Comparison of ENCODE assay signal across 10 mouse cellular contexts in genomic region chr3:144628005-144628914, GRCm38 (mm10). TPM values are rescaled to one million over a fixed set of nuclear protein-coding genes. Genes with fewer than 3 reads are reported as not detected.
DNase-seq lines count a peak whose midpoint lies in the region; ATAC-seq and TF ChIP-seq lines count a peak whose summit lies in the region.
"Had no signal": no experiment of that assay in that cellular context is flagged by ENCODE, and none has a peak within 500 bp of the region (broad histone marks: within the 10 kb centered on the region; RNA-seq: fewer than 3 reads in every experiment).

No protein-coding gene starts in this region.

- no peak overlapping the region for H3K4me2 ChIP-seq in stomach, embryonic 14.5 days (replicated peaks; ENCODE audit: low read depth, low read length)
- no peak overlapping the region for H3K4me2 ChIP-seq in stomach, postnatal 0 days (replicated peaks; ENCODE audit: low read depth)
- peak overlapping the region; percentile 58 for H3K4me2 ChIP-seq in liver, embryonic 13.5 days
- H3K4me2 ChIP-seq: hindbrain, embryonic 15.5 days had no signal

- no peaks in the 10 kb centered on the region for H3K4me1 ChIP-seq in stomach, embryonic 14.5 days (ENCODE audit: control insufficient read depth, insufficient read depth, low read length)
- no peaks in the 10 kb centered on the region for H3K4me1 ChIP-seq in stomach, postnatal 0 days (replicated peaks; ENCODE audit: control insufficient read depth, insufficient read depth)
- peaks cover 39% of the 10 kb centered on the region for H3K4me1 ChIP-seq in liver, embryonic 13.5 days (replicated peaks)
- H3K4me1 ChIP-seq: hindbrain, embryonic 15.5 days had no signal

- H3K4me3 ChIP-seq in stomach, embryonic 14.5 days (ENCODE audit: low read depth, low read length): no peak overlapping the region
- no peak overlapping the region for H3K4me3 ChIP-seq in stomach, postnatal 0 days (ENCODE audit: low read depth, low read length)
- peak overlapping the region; percentile 12 for H3K4me3 ChIP-seq in liver, embryonic 13.5 days (replicated peaks)
- H3K4me3 ChIP-seq: hindbrain, embryonic 15.5 days had no signal

- H3K27me3 ChIP-seq in stomach, embryonic 14.5 days (ENCODE audit: control insufficient read depth, insufficient read depth, low read length): no peaks in the 10 kb centered on the region
- H3K27me3 ChIP-seq in stomach, postnatal 0 days (ENCODE audit: control insufficient read depth, insufficient read depth, low read length): no peaks in the 10 kb centered on the region
- H3K27me3 ChIP-seq in liver, embryonic 13.5 days: no peaks in the 10 kb centered on the region
- H3K27me3 ChIP-seq: hindbrain, embryonic 15.5 days; Patski had no signal

- H3K27ac ChIP-seq in stomach, embryonic 14.5 days (ENCODE audit: low read length): no peak overlapping the region
- H3K27ac ChIP-seq in stomach, postnatal 0 days (replicated peaks): no peak overlapping the region
- peak overlapping the region; percentile 98 for H3K27ac ChIP-seq in liver, embryonic 13.5 days
- H3K27ac ChIP-seq: hindbrain, embryonic 15.5 days had no signal

- TF ChIP-seq CTCF in stomach, postnatal 0 days (IDR thresholded peaks at IDR 0.05; ENCODE audit: low read depth): no peak

- WGBS in stomach, embryonic 14.5 days: 59% methylated on average over 11 of the region's 11 CpGs
- 55% methylated on average over 11 of the region's 11 CpGs for WGBS in stomach, postnatal 0 days
- WGBS in liver, embryonic 13.5 days (ENCODE audit: insufficient replicate concordance): 17% methylated on average over 11 of the region's 11 CpGs

- peak; percentile 69; the same call in 1 of the 2 replicates for ATAC-seq in stomach, embryonic 14.5 days (ENCODE audit: insufficient number of reproducible peaks, insufficient read depth, low FRiP score, low read depth)
- no peak for ATAC-seq in stomach, postnatal 0 days (ENCODE audit: low FRiP score, low TSS enrichment)
- ATAC-seq in liver, embryonic 13.5 days (ENCODE audit: low read depth): peak; percentile 100
- ATAC-seq: Patski had no signal

- intact Hi-C loops in left cerebral cortex, postnatal 36 days (cut with DNase I): no loop called here

- no peak for TF ChIP-seq EP300 in stomach, postnatal 0 days (optimal IDR thresholded peaks at IDR 0.05)

- H3K36me3 ChIP-seq in stomach, embryonic 14.5 days (ENCODE audit: control insufficient read depth, insufficient read depth, low read length): no peaks in the 10 kb centered on the region
- no peaks in the 10 kb centered on the region for H3K36me3 ChIP-seq in stomach, postnatal 0 days (ENCODE audit: control insufficient read depth, insufficient read depth, low read length)
- no peaks in the 10 kb centered on the region for H3K36me3 ChIP-seq in liver, embryonic 13.5 days
- H3K36me3 ChIP-seq: hindbrain, embryonic 15.5 days had no signal

- H3K9me3 ChIP-seq in stomach, embryonic 14.5 days (ENCODE audit: control insufficient read depth, low read depth, low read length): peaks cover 5% of the 10 kb centered on the region; the same call in 1 of the 2 replicates
- H3K9me3 ChIP-seq in stomach, postnatal 0 days (ENCODE audit: control insufficient read depth, low read length): peaks cover 4% of the 10 kb centered on the region; the same call in 1 of the 2 replicates
- no peaks in the 10 kb centered on the region for H3K9me3 ChIP-seq in liver, embryonic 13.5 days (replicated peaks)
- H3K9me3 ChIP-seq: hindbrain, embryonic 15.5 days had no signal

- H3K9ac ChIP-seq in stomach, embryonic 14.5 days (replicated peaks; ENCODE audit: low read depth, low read length): no peak overlapping the region
- H3K9ac ChIP-seq in stomach, postnatal 0 days (ENCODE audit: low read length): no peak overlapping the region
- peak overlapping the region; percentile 65 for H3K9ac ChIP-seq in liver, embryonic 13.5 days
- H3K9ac ChIP-seq: hindbrain, embryonic 15.5 days had no signal

- DNase-seq in stomach, postnatal 0 days (ENCODE audit: low spot score): no peak
- peak; percentile 78 for DNase-seq in c-Kit-positive CD71-positive TER-119-negative erythroid progenitor cells, embryonic 14.5 days (ENCODE audit: low read depth)
- peak; percentile 76 for DNase-seq in liver, embryonic 13.5 days
- peak; percentile 16 for DNase-seq in thymus, postnatal 25 days
- DNase-seq in kidney, adult 8-10 months: no peak
- DNase-seq in frontal cortex, postnatal 14 days (ENCODE audit: low spot score in 2 of 2): no peak
- DNase-seq in left cerebral cortex, postnatal 36 days (ENCODE audit: low spot score in 2 of 2): no peak

RNA-seq across cellular contexts. Expression of gene Selenof, which starts 58.2 kb away (rescaled TPM):
- polyA plus RNA-seq in stomach, embryonic 14.5 days (2014; fragmentation: Nextera tagmentation; extraction: Ambion mirVana): 482 and 488 TPM in 2 replicates
- polyA plus RNA-seq in stomach, postnatal 0 days (2015; fragmentation: Nextera tagmentation; extraction: Ambion mirVana): 546 and 560 TPM in 2 replicates
- 316 and 342 TPM in 2 replicates for polyA plus RNA-seq in liver, embryonic 13.5 days (2015; fragmentation: Nextera tagmentation; extraction: Ambion mirVana)
- 100 to 1,000 TPM; 205 to 224 TPM for total RNA-seq in left cerebral cortex, postnatal 36 days (2021)

RNA-seq across cellular contexts. Expression of gene Hs2st1, which starts 58.3 kb away (rescaled TPM):
- 18.4 and 19.9 TPM in 2 replicates for polyA plus RNA-seq in stomach, embryonic 14.5 days (2014; fragmentation: Nextera tagmentation; extraction: Ambion mirVana)
- polyA plus RNA-seq in stomach, postnatal 0 days (2015; fragmentation: Nextera tagmentation; extraction: Ambion mirVana): 5.1 and 5.8 TPM in 2 replicates
- 2.2 and 3.1 TPM in 2 replicates for polyA plus RNA-seq in liver, embryonic 13.5 days (2015; fragmentation: Nextera tagmentation; extraction: Ambion mirVana)
- total RNA-seq in left cerebral cortex, postnatal 36 days (2021): 10 to 100 TPM; 56.2 to 58.7 TPM

Comparison
In these comparisons a context has a peak if more than half of its experiments do, and no peak if none do; other contexts are left out.
1. DNase-seq: peak in c-Kit-positive CD71-positive TER-119-negative erythroid progenitor cells, embryonic 14.5 days (single experiment), liver, embryonic 13.5 days (single experiment) and thymus, postnatal 25 days (single experiment); none in stomach, postnatal 0 days (single experiment), kidney, adult 8-10 months (0 of 2), frontal cortex, postnatal 14 days (0 of 2) and left cerebral cortex, postnatal 36 days (0 of 2).